Mouse (Mus musculus): ENCODE data around the gene C5ar2. TPM values are rescaled to one million over a fixed set of nuclear protein-coding genes. Genes with fewer than 3 reads are reported as not detected.

Gene C5ar2
- not detected for polyA plus RNA-seq (2014; fragmentation: Illumina TruSeq; extraction: RNeasy Lipid Tissue Mini Kit (QIAGEN cat#74804); ENCODE audit: low read depth, low replicate concordance)

DNA sequence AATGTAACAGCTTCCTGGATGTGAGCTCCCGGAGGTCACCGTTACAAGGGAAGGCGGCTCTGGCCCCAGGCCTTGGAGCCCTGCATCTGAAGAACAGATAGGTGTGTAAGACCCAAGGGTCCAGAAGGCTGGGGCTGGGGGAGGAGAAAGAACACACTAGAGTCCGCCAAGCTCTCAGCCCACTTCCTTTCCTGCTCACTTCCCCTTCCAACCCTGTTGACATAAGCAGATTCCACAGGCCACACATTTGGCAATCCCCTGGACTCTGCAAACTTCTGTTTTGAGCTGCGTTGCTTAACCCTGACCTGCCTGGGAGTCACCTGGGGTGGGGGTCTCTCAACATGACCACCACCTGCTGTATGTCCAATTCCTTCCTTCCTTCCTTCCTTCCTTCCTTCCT, at the start of gene C5ar2:
Gene C5ar2, minus strand, starts transcription at position 88 of the 400 bp plus-strand sequence.

DNA sequence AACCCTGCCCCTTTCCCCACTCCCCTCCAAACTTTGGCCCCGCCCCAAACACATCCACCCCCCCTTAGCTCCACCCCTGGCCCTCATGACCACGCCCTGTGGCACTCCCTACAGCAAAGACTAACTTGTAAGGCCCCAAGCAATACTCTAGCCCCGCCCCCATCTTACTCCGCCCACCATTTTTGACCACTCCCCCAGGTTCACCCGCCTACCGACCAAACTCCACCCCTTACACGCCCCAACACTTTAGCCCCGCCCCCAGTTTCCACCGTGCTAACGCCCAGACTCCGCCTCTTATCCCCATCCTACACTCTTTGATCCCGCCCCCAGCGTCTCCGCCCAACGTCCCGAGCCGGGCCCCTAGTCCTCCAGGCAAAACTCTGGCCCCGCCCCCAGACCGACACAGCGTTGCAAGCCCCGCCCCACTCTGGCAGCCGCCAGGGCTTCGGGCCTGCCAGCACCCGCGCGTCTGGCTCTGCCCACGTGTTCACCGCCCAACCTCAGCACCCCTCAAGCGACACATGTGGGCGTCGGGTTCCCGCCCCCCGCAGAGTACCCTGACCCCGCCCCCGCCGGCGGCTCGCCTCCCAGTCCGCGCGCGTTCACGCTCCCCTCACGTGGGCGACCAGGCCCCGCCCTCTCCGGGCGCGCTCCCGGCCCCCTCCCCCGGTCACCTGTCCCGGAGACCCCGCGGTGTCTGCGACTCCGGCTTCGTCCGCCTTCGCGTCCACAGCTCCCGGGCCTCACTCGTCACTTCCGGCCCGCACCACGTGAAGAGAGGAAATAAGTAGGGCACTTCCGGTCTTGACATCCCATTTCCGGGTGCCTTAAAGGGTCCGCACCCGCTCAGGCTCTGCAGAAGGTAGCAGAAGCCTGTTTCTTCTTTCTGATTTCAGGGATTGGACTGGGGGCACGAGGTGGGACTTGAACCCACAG, 42.3 kb upstream of the C5ar2 start, which contains the start of gene Ccdc9:
Gene Ccdc9, minus strand, starts transcription at position 770 of the 936 bp plus-strand sequence.

DNA sequence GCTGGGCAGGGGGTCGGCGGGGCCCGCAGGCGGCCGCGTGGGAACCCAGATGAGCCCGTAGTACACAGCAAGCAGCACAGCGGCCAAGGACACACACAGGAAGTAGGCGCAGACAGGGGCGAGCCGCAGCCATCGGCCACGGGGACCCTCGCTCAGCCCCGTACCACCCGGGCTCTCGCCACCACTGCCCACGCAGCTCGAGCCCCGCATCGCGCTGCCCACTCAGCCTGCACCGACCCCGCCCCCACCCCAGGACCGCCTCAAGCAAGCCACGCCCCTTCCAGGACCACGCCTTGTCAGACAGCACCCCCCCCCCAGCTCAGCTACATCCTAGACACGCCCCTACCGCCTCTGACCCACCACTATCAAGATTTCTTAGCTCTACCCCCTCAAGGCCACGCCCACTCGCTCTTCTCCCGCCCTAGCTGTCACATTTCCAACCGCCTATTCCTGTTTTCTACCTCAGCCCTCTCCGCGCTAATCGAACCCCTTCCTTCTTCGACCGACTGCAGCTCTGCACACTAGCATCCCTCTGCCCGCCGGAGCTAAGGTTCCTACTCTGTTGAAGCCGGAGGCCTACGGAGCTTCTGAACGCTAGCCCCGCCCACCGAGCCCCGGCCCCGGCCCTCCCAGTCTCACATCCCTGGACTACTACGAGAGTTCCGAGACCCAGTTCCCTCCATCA, 29.3 kb upstream of the C5ar2 start, which contains the start of gene Inafm1:
Gene Inafm1, minus strand, starts transcription at position 537 of the 685 bp plus-strand sequence.

DNA sequence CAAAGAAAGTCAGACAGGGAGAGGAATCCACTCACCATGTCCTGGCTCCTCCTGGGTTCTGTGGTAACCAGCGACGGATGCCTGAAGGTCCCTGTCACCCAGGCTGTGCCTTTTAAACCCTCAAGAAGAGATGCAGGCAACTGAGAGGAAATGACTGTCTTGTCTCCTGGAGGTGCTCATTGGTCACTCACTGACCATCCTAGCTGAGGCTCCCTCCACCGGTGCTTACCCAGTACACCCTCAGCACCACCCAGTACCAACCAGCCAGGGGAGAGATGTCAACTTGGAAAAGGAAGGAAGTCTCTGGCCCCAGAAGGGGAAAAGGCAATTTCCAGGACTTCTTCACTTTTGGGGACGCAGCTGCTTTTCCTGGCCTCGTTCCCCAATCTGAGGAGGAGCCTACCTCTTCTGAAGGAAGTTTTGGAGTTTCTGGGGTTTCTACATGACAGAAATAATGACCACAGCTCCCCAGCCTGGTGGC, 15.2 kb upstream of the C5ar2 start, which contains the start of gene C5ar1:
Gene C5ar1, minus strand, starts transcription at position 431 of the 481 bp plus-strand sequence.

DNA sequence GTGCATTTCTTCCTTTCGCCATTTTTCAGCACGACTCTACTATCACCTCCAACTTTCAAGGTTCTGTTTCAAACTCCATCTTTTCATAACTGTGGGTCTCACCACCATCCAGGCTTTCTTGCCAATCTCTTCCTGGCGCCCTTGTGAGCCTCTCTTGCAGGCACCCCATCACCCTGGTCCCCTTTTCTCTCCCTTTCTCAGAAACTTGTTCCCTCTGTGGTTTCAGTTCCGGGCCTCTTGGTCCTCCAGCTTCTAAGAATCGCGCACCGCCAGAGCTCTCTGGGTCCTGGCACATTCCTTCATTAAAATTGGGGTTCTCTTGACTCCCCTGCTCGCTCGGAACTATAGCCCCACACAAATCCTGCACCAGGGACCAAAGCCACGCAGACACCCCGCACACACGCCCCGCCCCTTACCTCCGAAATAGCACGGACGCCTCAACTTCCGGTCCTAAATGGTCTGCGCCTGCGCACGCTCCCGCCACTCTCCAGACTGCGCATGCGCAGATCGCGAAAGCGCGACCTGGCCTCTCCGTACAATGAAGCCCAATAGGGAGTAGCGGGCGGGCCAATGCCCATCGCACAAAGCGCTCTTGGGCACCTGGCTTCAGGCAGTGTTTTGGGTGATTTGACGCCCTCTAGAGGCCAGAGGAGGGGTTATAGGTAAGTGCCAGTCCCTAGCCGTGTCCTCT, 22.2 kb downstream of the C5ar2 start, which contains the start of gene Dhx34:
Gene Dhx34, minus strand, starts transcription at position 456 of the 691 bp plus-strand sequence.

Other genes with a start within 250 kb of the C5ar2 start
- 0.15 TPM for gene Bicra, start 196.2 kb downstream of the C5ar2 start, polyA plus RNA-seq (2014; fragmentation: Illumina TruSeq; extraction: RNeasy Lipid Tissue Mini Kit (QIAGEN cat#74804); ENCODE audit: low read depth, low replicate concordance)
- gene Zfp541, start 182.3 kb downstream of the C5ar2 start, polyA plus RNA-seq (2014; fragmentation: Illumina TruSeq; extraction: RNeasy Lipid Tissue Mini Kit (QIAGEN cat#74804); ENCODE audit: low read depth, low replicate concordance): 18.6 TPM
- gene Napa, start 145.7 kb downstream of the C5ar2 start, polyA plus RNA-seq (2014; fragmentation: Illumina TruSeq; extraction: RNeasy Lipid Tissue Mini Kit (QIAGEN cat#74804); ENCODE audit: low read depth, low replicate concordance): 32.6 TPM
- 2.6 TPM for gene Kptn, start 124.3 kb downstream of the C5ar2 start, polyA plus RNA-seq (2014; fragmentation: Illumina TruSeq; extraction: RNeasy Lipid Tissue Mini Kit (QIAGEN cat#74804); ENCODE audit: low read depth, low replicate concordance)
- gene Slc8a2, start 114.3 kb downstream of the C5ar2 start, polyA plus RNA-seq (2014; fragmentation: Illumina TruSeq; extraction: RNeasy Lipid Tissue Mini Kit (QIAGEN cat#74804); ENCODE audit: low read depth, low replicate concordance): 2.8 TPM
- gene Meis3, start 69.1 kb downstream of the C5ar2 start, polyA plus RNA-seq (2014; fragmentation: Illumina TruSeq; extraction: RNeasy Lipid Tissue Mini Kit (QIAGEN cat#74804); ENCODE audit: low read depth, low replicate concordance): not detected
- 0.32 TPM for gene Dhx34, start 22.1 kb downstream of the C5ar2 start, polyA plus RNA-seq (2014; fragmentation: Illumina TruSeq; extraction: RNeasy Lipid Tissue Mini Kit (QIAGEN cat#74804); ENCODE audit: low read depth, low replicate concordance)
- 0.28 TPM for gene C5ar1, start 15.4 kb upstream of the C5ar2 start, polyA plus RNA-seq (2014; fragmentation: Illumina TruSeq; extraction: RNeasy Lipid Tissue Mini Kit (QIAGEN cat#74804); ENCODE audit: low read depth, low replicate concordance)
- 1.8 TPM for gene Inafm1, start 29.5 kb upstream of the C5ar2 start, polyA plus RNA-seq (2014; fragmentation: Illumina TruSeq; extraction: RNeasy Lipid Tissue Mini Kit (QIAGEN cat#74804); ENCODE audit: low read depth, low replicate concordance)
- 18.3 TPM for gene Ccdc9, start 42.6 kb upstream of the C5ar2 start, polyA plus RNA-seq (2014; fragmentation: Illumina TruSeq; extraction: RNeasy Lipid Tissue Mini Kit (QIAGEN cat#74804); ENCODE audit: low read depth, low replicate concordance)
- not detected for gene Bbc3, start 64.2 kb upstream of the C5ar2 start, polyA plus RNA-seq (2014; fragmentation: Illumina TruSeq; extraction: RNeasy Lipid Tissue Mini Kit (QIAGEN cat#74804); ENCODE audit: low read depth, low replicate concordance)
- gene Sae1, start 143.7 kb upstream of the C5ar2 start, polyA plus RNA-seq (2014; fragmentation: Illumina TruSeq; extraction: RNeasy Lipid Tissue Mini Kit (QIAGEN cat#74804); ENCODE audit: low read depth, low replicate concordance): 62.7 TPM
- 3.0 TPM for gene Zc3h4, start 156.8 kb upstream of the C5ar2 start, polyA plus RNA-seq (2014; fragmentation: Illumina TruSeq; extraction: RNeasy Lipid Tissue Mini Kit (QIAGEN cat#74804); ENCODE audit: low read depth, low replicate concordance)
- gene Tmem160, start 208.6 kb upstream of the C5ar2 start, polyA plus RNA-seq (2014; fragmentation: Illumina TruSeq; extraction: RNeasy Lipid Tissue Mini Kit (QIAGEN cat#74804); ENCODE audit: low read depth, low replicate concordance): not detected
- gene Npas1, start 233.6 kb upstream of the C5ar2 start, polyA plus RNA-seq (2014; fragmentation: Illumina TruSeq; extraction: RNeasy Lipid Tissue Mini Kit (QIAGEN cat#74804); ENCODE audit: low read depth, low replicate concordance): not detected

Measured in testis, adult 10 weeks (tissue).